In the genomic region with DNA sequence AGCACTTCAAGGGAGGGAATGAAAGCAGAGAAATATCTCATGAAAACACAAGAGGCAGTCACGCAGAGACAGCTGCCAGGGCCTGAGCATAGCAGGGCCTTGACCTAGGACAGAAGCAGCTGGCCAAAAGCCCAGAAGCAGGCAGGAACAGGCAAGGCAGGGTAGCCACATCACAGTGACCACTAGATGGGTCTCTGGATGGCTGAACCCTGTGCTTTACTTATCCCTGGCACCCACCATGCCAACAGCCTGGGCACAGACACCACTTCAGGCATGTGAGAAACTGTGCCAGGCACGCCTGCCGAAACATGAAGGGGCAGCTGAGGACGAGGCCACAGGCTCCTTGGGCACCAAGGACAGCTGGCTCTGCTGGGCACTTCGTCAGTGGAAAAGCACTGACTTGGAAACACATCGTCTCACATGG, we compare ENCODE assay signal across 8 mouse cellular contexts.
DNase-seq lines count a peak whose midpoint lies in the region; ATAC-seq lines count a peak whose summit lies in the region.

No protein-coding gene starts in this region.

- peak; percentile 44 to 60 for DNase-seq in cerebellum, postnatal 14 days
- no peak for DNase-seq in cerebellum, adult 8-10 months
- DNase-seq in gastrocnemius, adult 8-10 months (ENCODE audit: low spot score in 2 of 2): peak; percentile 35 to 73
- DNase-seq in kidney, postnatal 25 days: peak; percentile 72 to 79
- no peak for DNase-seq in thymus, postnatal 10 days (ENCODE audit: low spot score in 2 of 2)

- H3K36me3 ChIP-seq in megakaryocyte, embryonic 14.5 days (replicated peaks; ENCODE audit: low read length): peaks cover 12% of the 10 kb centered on the region

- H3K27me3 ChIP-seq in megakaryocyte, embryonic 14.5 days (replicated peaks): no peaks in the 10 kb centered on the region

- H3K4me1 ChIP-seq in megakaryocyte, embryonic 14.5 days: peaks cover 68% of the 10 kb centered on the region

- peak overlapping the region; percentile 56 for H3K4me3 ChIP-seq in megakaryocyte, embryonic 14.5 days (replicated peaks)

- peaks cover 13% of the 10 kb centered on the region; the same call in 1 of the 2 replicates for H3K9me3 ChIP-seq in megakaryocyte, embryonic 14.5 days

- no peak for ATAC-seq in megakaryocyte, adult 5-6 weeks (ENCODE audit: poor library complexity, severe bottlenecking)
- ATAC-seq in monocyte, adult 5-6 weeks (replicated peaks; ENCODE audit: insufficient number of reproducible peaks, low FRiP score, low TSS enrichment, poor library complexity, severe bottlenecking): no peak

Comparison
In these comparisons a context has a peak if more than half of its experiments do, and no peak if none do; other contexts are left out.
1. DNase-seq: peak in cerebellum, postnatal 14 days (2 of 2), gastrocnemius, adult 8-10 months (2 of 2) and kidney, postnatal 25 days (2 of 2); none in cerebellum, adult 8-10 months (single experiment) and thymus, postnatal 10 days (0 of 2).